Mouse (Mus musculus): ENCODE measurements around the gene Dpp7. TPM values are rescaled to one million over a fixed set of nuclear protein-coding genes. Genes with fewer than 3 reads are reported as not detected.
A peak's percentile ranks its signal among the peaks of the same experiment; 100 is the strongest.

Gene Dpp7
- total RNA-seq, 1 experiment: 60.2 TPM

- TF ChIP-seq MAFK (IDR thresholded peaks at IDR 0.05; ENCODE audit: insufficient read depth, low read depth, low read length): no peak
- H3K36me3 ChIP-seq (ENCODE audit: control insufficient read depth, insufficient read depth, low read length, poor library complexity, severe bottlenecking): peaks cover 30% of the 10 kb centered on the region
- H3K27ac ChIP-seq (ENCODE audit: insufficient read depth, low read depth, low read length, poor library complexity, severe bottlenecking): no peak overlapping the region
- in situ Hi-C loops (cut with MboI; ENCODE audit: low sequenced_read_pairs in 2 of 2, unreplicated experiment in 2 of 2): no loop called here
- H3K9me3 ChIP-seq (ENCODE audit: control insufficient read depth, insufficient read depth, low read depth, low read length): no peaks in the 10 kb centered on the region
- DNase-seq (ENCODE audit: low read depth, low spot score): no peak
- peak overlapping the region; percentile 85 to 88 for H3K4me3 ChIP-seq (ENCODE audit: insufficient read depth in 1 of 2, low read depth in 1 of 2, low read length in 2 of 2, poor library complexity in 1 of 2, severe bottlenecking in 1 of 2)
- peaks cover 0 to 4% of the 10 kb centered on the region in 2 experiments; a peak in 1 of 4 replicates for H3K4me1 ChIP-seq (ENCODE audit: control insufficient read depth in 2 of 2, insufficient read depth in 2 of 2, low read length in 2 of 2, poor library complexity in 1 of 2)
- H3K9ac ChIP-seq (ENCODE audit: insufficient read depth, low read depth, low read length, poor library complexity, severe bottlenecking): peak overlapping the region; percentile 81; the same call in 1 of the 2 replicates
Observed at GRCm38 (mm10) chr2:25333569-25333968, 22.6 kb downstream of the Dpp7 start.

- peaks cover 23% of the 10 kb centered on the region for H3K36me3 ChIP-seq (ENCODE audit: control insufficient read depth, insufficient read depth, low read length, poor library complexity, severe bottlenecking)
- peak within 1 kb of the TSS; percentile 80 for H3K27ac ChIP-seq (ENCODE audit: insufficient read depth, low read depth, low read length, poor library complexity, severe bottlenecking)
- TF ChIP-seq MAFK (IDR thresholded peaks at IDR 0.05; ENCODE audit: insufficient read depth, low read depth, low read length) (no peak), ZC3H11A (IDR thresholded peaks at IDR 0.05; ENCODE audit: borderline replicate concordance, low read depth, low read length) (no peak), ZNF384 (IDR thresholded peaks at IDR 0.05; ENCODE audit: low read depth, low read length) (no peak), CHD2 (IDR thresholded peaks at IDR 0.05; ENCODE audit: low read depth, low read length) (no peak), HCFC1 (IDR thresholded peaks at IDR 0.05; ENCODE audit: borderline replicate concordance, insufficient read depth, low read length) (peak; percentile 82; the same call in 1 of the 2 replicates)
- peak within 1 kb of the TSS; percentile 90 for H3K9ac ChIP-seq (ENCODE audit: insufficient read depth, low read depth, low read length, poor library complexity, severe bottlenecking)
- H3K4me3 ChIP-seq (ENCODE audit: insufficient read depth in 1 of 2, low read depth in 1 of 2, low read length in 2 of 2, poor library complexity in 1 of 2, severe bottlenecking in 1 of 2): peak within 1 kb of the TSS; percentile 85 to 93
- in situ Hi-C loops (cut with MboI; ENCODE audit: low sequenced_read_pairs in 2 of 2, unreplicated experiment in 2 of 2): no loop called here
- no peaks in the 10 kb centered on the region for H3K9me3 ChIP-seq (ENCODE audit: control insufficient read depth, insufficient read depth, low read depth, low read length)
- DNase-seq (ENCODE audit: low read depth, low spot score): peak; percentile 98
- peaks cover 0 to 4% of the 10 kb centered on the region in 2 experiments; a peak in 1 of 4 replicates for H3K4me1 ChIP-seq (ENCODE audit: control insufficient read depth in 2 of 2, insufficient read depth in 2 of 2, low read length in 2 of 2, poor library complexity in 1 of 2)
Observed at GRCm38 (mm10) chr2:25332286-25333160, 23.6 kb downstream of the Dpp7 start, which contains the start of gene Man1b1. Man1b1 (plus strand) TSS chr2:25332338.

GRCm38 (mm10) chr2:25331470-25331869 lies 24.7 kb downstream of the Dpp7 start:
- Histone ChIP-seq H3K9me3 (ENCODE audit: control insufficient read depth, insufficient read depth, low read depth, low read length) (no peaks in the 10 kb centered on the region), H3K4me1 (ENCODE audit: control insufficient read depth in 2 of 2, insufficient read depth in 2 of 2, low read length in 2 of 2, poor library complexity in 1 of 2) (peaks cover 0 to 4% of the 10 kb centered on the region in 2 experiments; a peak in 1 of 4 replicates), H3K36me3 (ENCODE audit: control insufficient read depth, insufficient read depth, low read length, poor library complexity, severe bottlenecking) (peaks cover 18% of the 10 kb centered on the region), H3K9ac (ENCODE audit: insufficient read depth, low read depth, low read length, poor library complexity, severe bottlenecking) (peak overlapping the region; percentile 90; the same call in 1 of the 2 replicates), H3K4me3 (ENCODE audit: insufficient read depth in 1 of 2, low read depth in 1 of 2, low read length in 2 of 2, poor library complexity in 1 of 2, severe bottlenecking in 1 of 2) (peak overlapping the region; percentile 85 to 93), H3K27ac (ENCODE audit: insufficient read depth, low read depth, low read length, poor library complexity, severe bottlenecking) (no peak overlapping the region)
- TF ChIP-seq CHD2 (IDR thresholded peaks at IDR 0.05; ENCODE audit: low read depth, low read length): no peak
- no peak for TF ChIP-seq HCFC1 (IDR thresholded peaks at IDR 0.05; ENCODE audit: borderline replicate concordance, insufficient read depth, low read length)
- no peak for TF ChIP-seq MAFK (IDR thresholded peaks at IDR 0.05; ENCODE audit: insufficient read depth, low read depth, low read length)
- TF ChIP-seq ZNF384 (IDR thresholded peaks at IDR 0.05; ENCODE audit: low read depth, low read length): no peak; the same call in 1 of the 2 replicates
- TF ChIP-seq ZC3H11A (IDR thresholded peaks at IDR 0.05; ENCODE audit: borderline replicate concordance, low read depth, low read length): no peak
- DNase-seq (ENCODE audit: low read depth, low spot score): no peak
- in situ Hi-C loops (cut with MboI; ENCODE audit: low sequenced_read_pairs in 2 of 2, unreplicated experiment in 2 of 2): no loop called here

GRCm38 (mm10) chr2:25328440-25328839 lies 27.7 kb downstream of the Dpp7 start:
- H3K9ac ChIP-seq (ENCODE audit: insufficient read depth, low read depth, low read length, poor library complexity, severe bottlenecking): no peak overlapping the region
- in situ Hi-C loops (cut with MboI; ENCODE audit: low sequenced_read_pairs in 2 of 2, unreplicated experiment in 2 of 2): no loop called here
- no peak overlapping the region for H3K4me3 ChIP-seq (ENCODE audit: insufficient read depth in 1 of 2, low read depth in 1 of 2, low read length in 2 of 2, poor library complexity in 1 of 2, severe bottlenecking in 1 of 2)
- H3K9me3 ChIP-seq (ENCODE audit: control insufficient read depth, insufficient read depth, low read depth, low read length): no peaks in the 10 kb centered on the region
- no peak overlapping the region for H3K27ac ChIP-seq (ENCODE audit: insufficient read depth, low read depth, low read length, poor library complexity, severe bottlenecking)
- DNase-seq (ENCODE audit: low read depth, low spot score): peak; percentile 71
- no peaks in the 10 kb centered on the region for H3K36me3 ChIP-seq (ENCODE audit: control insufficient read depth, insufficient read depth, low read length, poor library complexity, severe bottlenecking)
- TF ChIP-seq ZC3H11A (IDR thresholded peaks at IDR 0.05; ENCODE audit: borderline replicate concordance, low read depth, low read length): peak; percentile 36; the same call in 1 of the 2 replicates
- no peak for TF ChIP-seq CHD2 (IDR thresholded peaks at IDR 0.05; ENCODE audit: low read depth, low read length)
- peaks cover 0 to 1% of the 10 kb centered on the region in 2 experiments; a peak in 2 of 4 replicates for H3K4me1 ChIP-seq (ENCODE audit: control insufficient read depth in 2 of 2, insufficient read depth in 2 of 2, low read length in 2 of 2, poor library complexity in 1 of 2)

All from ES-E14 (cell line).